Mouse (Mus musculus) kidney, adult 2 months (tissue): ENCODE measurements around the gene Pprc1.

Experiments
- CTCF ChIP-seq: fragments of 200-500 bp; conservative IDR thresholded peaks from 2 replicates; pipeline ENCODE4 v1.5.1; 2011; ENCODE audit warnings: low read depth, mild to moderate bottlenecking, control low read depth, low read length, moderate library complexity, mixed read lengths; ENCODE audit not compliant: insufficient read depth, insufficient read length
- POLR2A ChIP-seq: fragments of 200-500 bp; IDR thresholded peaks from one replicate; pipeline ENCODE4 v1.6.1; 2011; ENCODE audit warnings: low read depth, low read length, control low read depth

GRCm38 (mm10) chr19:46078535-46078934, 33.8 kb downstream of the Pprc1 start:
- TF ChIP-seq CTCF (no peak), POLR2A (no peak)
